Mouse (Mus musculus) limb, embryonic 11.5 days (tissue): Measurements from ENCODE around the gene Dnaja4. TPM values are rescaled to one million over a fixed set of nuclear protein-coding genes. Genes with fewer than 3 reads are reported as not detected.
A peak's percentile ranks its signal among the peaks of the same experiment; 100 is the strongest.

ENCODE experiments used
- ATAC-seq: fragments of 200-750 bp; cut with Nextera tagmentation; 2 replicates; pipeline ENCODE4 v1.8.0; 2017; ENCODE audit warnings: low read depth; ENCODE audit not compliant: insufficient number of reproducible peaks, low FRiP score, low TSS enrichment
- DNase-seq: peaks from one replicate; pipeline ENCODE4 v3.0.0-alpha.2; 2015; ENCODE audit warnings: low spot score
- H3K27ac ChIP-seq: fragments of 300-500 bp; sonication (generic); replicated peaks from 2 replicates; pipeline ENCODE4 v1.5.1; 2014; ENCODE audit warnings: low read depth, mild to moderate bottlenecking, low read length
- H3K27me3 ChIP-seq: fragments of 300-500 bp; sonication (generic); 2 replicates; pipeline ENCODE4 v1.6.1; 2014; ENCODE audit warnings: mild to moderate bottlenecking, low read length, mixed read lengths; ENCODE audit not compliant: control insufficient read depth, insufficient read depth
- H3K36me3 ChIP-seq: fragments of 300-500 bp; sonication (generic); 2 replicates; pipeline ENCODE4 v1.6.1; 2014; ENCODE audit warnings: mild to moderate bottlenecking, low read length, moderate library complexity, mixed read lengths; ENCODE audit not compliant: control insufficient read depth, insufficient read depth
- H3K4me1 ChIP-seq: fragments of 300-500 bp; sonication (generic); 2 replicates; pipeline ENCODE4 v1.6.1; 2014; ENCODE audit warnings: low read length, mixed read lengths; ENCODE audit not compliant: control insufficient read depth, insufficient read depth
- H3K4me2 ChIP-seq: fragments of 300-500 bp; sonication (generic); 2 replicates; pipeline ENCODE4 v1.6.1; 2014; ENCODE audit warnings: low read depth, mild to moderate bottlenecking, moderate library complexity; ENCODE audit not compliant: severe bottlenecking
- H3K4me3 ChIP-seq: fragments of 300-500 bp; sonication (generic); 2 replicates; pipeline ENCODE4 v1.5.1; 2014; ENCODE audit warnings: low read depth, low read length
- H3K9ac ChIP-seq: fragments of 300-500 bp; sonication (generic); 2 replicates; pipeline ENCODE4 v1.6.1; 2014; ENCODE audit warnings: mild to moderate bottlenecking, low read length
- H3K9me3 ChIP-seq: fragments of 300-500 bp; sonication (generic); 2 replicates; pipeline ENCODE4 v1.6.1; 2016; ENCODE audit warnings: low read length; ENCODE audit not compliant: control insufficient read depth
- WGBS: fragments of 180-500 bp; shearing (Covaris S2); extraction: QIAGEN DNeasy Blood & Tissue Kit; methylation state at CpG from one replicate; pipeline ENCODE4 v1.1.7; 2014; 5-methylcytosine and 5-hydroxymethylcytosine counted together
- polyA plus RNA-seq: library from polyadenylated mRNA; unstranded; fragments of >200 nt; fragmentation: Nextera tagmentation; extraction: Ambion mirVana; gene quantifications from 2 replicates; pipeline ENCODE4 v1.2.1, GENCODE M21; 2014

Dnaja4 gene
- polyA plus RNA-seq, 1 experiment from 2014 or later: 3.6 TPM

- ATAC-seq (no peak), DNase-seq (no peak)
- H3K4me3 ChIP-seq: no peak overlapping the region
- H3K9ac ChIP-seq: no peak overlapping the region
- WGBS: 94% methylated on average over 3 of the region's 3 CpGs
- H3K9me3 ChIP-seq: no peaks in the 10 kb centered on the region
- no peak overlapping the region for H3K4me2 ChIP-seq
- H3K4me1 ChIP-seq: no peaks in the 10 kb centered on the region; the same call in 1 of the 2 replicates
- H3K36me3 ChIP-seq: no peaks in the 10 kb centered on the region
- no peaks in the 10 kb centered on the region for H3K27me3 ChIP-seq
- H3K27ac ChIP-seq: no peak overlapping the region
Observed at GRCm38 (mm10) chr9:54666116-54666515, 32.6 kb upstream of the Dnaja4 start.

DNA sequence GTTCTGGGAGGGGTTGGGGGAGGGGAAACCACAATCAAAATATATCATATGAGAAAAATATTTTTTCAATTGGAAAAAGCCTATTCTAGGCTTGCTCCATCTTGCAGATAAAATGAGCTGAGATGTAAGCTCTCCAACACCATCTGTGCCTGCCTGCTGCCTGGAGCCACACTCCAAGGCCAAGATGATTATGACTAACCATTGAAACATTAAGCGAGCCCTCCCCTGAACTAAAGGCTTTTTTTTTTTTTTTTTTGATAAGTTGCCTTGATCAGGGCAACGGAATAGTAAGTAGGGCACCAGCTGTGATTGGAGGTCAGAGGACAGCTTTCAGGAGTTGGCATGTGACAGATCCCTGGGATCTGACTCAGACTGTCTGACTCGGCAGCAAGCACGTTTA, 30.2 kb upstream of the Dnaja4 start:
- Histone ChIP-seq H3K4me1 (no peaks in the 10 kb centered on the region), H3K36me3 (no peaks in the 10 kb centered on the region), H3K9ac (no peak overlapping the region), H3K27ac (no peak overlapping the region), H3K9me3 (no peaks in the 10 kb centered on the region), H3K27me3 (no peaks in the 10 kb centered on the region), H3K4me2 (no peak overlapping the region), H3K4me3 (no peak overlapping the region)
- DNase-seq: no peak
- 77% methylated on average over 4 of the region's 4 CpGs for WGBS
- no peak for ATAC-seq

DNA sequence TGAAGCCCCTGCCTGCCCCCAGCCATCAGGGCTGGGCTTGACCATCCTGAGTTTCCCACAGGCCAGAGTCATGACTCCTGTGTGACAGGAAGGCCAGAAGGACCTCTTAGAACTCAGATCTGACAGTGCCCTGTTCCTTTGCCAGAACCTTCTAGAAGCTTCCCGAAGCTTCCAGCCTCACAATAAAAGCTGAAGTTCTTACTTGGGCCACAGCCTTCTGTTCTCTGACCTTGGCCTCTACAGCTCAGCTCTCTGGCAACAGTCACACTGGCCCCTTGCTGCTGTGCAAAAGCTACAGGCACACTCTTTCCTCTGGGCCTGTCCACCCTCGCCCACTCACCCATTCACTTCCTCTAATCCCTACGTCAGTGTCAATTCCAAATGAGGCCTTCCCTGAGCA, 26.7 kb upstream of the Dnaja4 start:
- no peaks in the 10 kb centered on the region for H3K4me1 ChIP-seq
- no peaks in the 10 kb centered on the region for H3K9me3 ChIP-seq
- no peak overlapping the region for H3K27ac ChIP-seq
- no peak overlapping the region for H3K4me2 ChIP-seq
- H3K36me3 ChIP-seq: no peaks in the 10 kb centered on the region
- DNase-seq (no peak), ATAC-seq (no peak)
- no peaks in the 10 kb centered on the region for H3K27me3 ChIP-seq
- no peak overlapping the region for H3K9ac ChIP-seq
- WGBS: 84% methylated on average over 3 of the region's 3 CpGs
- H3K4me3 ChIP-seq: no peak overlapping the region

- WGBS: 91% methylated on average over 13 of the region's 13 CpGs
- H3K9me3 ChIP-seq: no peaks in the 10 kb centered on the region
- no peak overlapping the region for H3K9ac ChIP-seq
- DNase-seq (no peak), ATAC-seq (no peak)
- no peaks in the 10 kb centered on the region for H3K27me3 ChIP-seq
- H3K36me3 ChIP-seq: no peaks in the 10 kb centered on the region
- H3K4me2 ChIP-seq: no peak overlapping the region
- no peak overlapping the region for H3K27ac ChIP-seq
- H3K4me1 ChIP-seq: no peaks in the 10 kb centered on the region
- no peak overlapping the region for H3K4me3 ChIP-seq
Observed at GRCm38 (mm10) chr9:54673887-54674286, 24.8 kb upstream of the Dnaja4 start.

- Histone ChIP-seq H3K27ac (no peak overlapping the region), H3K9me3 (no peaks in the 10 kb centered on the region), H3K4me3 (peak overlapping the region; percentile 16; the same call in 1 of the 2 replicates), H3K9ac (peak overlapping the region; percentile 32; the same call in 1 of the 2 replicates), H3K27me3 (no peaks in the 10 kb centered on the region), H3K36me3 (no peaks in the 10 kb centered on the region), H3K4me2 (peak overlapping the region; percentile 49), H3K4me1 (no peaks in the 10 kb centered on the region)
- peak; percentile 90 for DNase-seq
- WGBS: 2% methylated on average over 14 of the region's 14 CpGs
- ATAC-seq: peak; percentile 73; the same call in 1 of the 2 replicates
Observed at GRCm38 (mm10) chr9:54676531-54676986, 22.1 kb upstream of the Dnaja4 start.

- Histone ChIP-seq H3K27me3 (no peaks in the 10 kb centered on the region), H3K4me2 (no peak overlapping the region), H3K27ac (no peak overlapping the region), H3K4me3 (no peak overlapping the region), H3K36me3 (no peaks in the 10 kb centered on the region), H3K4me1 (no peaks in the 10 kb centered on the region), H3K9me3 (no peaks in the 10 kb centered on the region), H3K9ac (no peak overlapping the region)
- 64% methylated on average over 2 of the region's 4 CpGs for WGBS
- no peak for DNase-seq
- ATAC-seq: no peak
Observed at GRCm38 (mm10) chr9:54682846-54683245, 15.8 kb upstream of the Dnaja4 start.

DNA sequence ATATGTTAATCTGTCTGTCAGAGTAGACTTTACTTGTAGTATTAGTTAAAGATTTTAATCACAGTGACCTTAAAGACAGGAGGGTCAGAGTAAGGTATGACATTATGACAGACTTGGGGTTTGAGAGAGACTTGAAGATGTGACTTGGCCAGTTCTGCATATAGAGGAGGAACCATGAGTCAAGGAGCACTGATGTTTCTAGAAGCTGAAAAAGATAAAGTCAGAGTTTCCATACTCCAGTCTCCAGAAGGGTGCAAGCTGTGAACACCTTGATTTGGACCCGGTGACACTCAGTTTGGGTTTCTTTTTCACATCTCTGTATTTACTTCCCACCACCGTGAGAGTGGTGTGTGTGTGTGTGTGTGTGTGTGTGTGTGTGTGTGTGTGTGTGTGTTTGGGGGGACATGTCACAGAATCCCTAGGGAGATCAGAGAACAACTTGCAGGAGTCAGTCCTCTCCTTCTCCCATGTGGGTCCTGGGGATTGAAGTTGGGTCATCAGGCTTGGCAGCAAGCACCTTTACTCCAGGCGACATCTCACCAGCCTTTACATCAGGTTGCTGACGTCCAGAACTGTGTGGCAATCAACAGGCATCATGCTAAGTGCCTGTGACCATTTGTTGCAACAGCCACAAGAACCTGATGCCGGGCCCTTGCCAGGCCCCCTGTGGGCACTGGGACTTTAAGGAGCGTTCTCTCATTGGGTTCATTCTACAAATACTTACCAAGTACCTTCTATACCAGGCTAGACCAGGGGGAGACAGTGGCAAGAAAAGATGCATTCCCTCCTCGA, 14.7 kb upstream of the Dnaja4 start:
- Histone ChIP-seq H3K27me3 (no peaks in the 10 kb centered on the region), H3K4me1 (no peaks in the 10 kb centered on the region), H3K4me2 (no peak overlapping the region), H3K9me3 (no peaks in the 10 kb centered on the region), H3K27ac (no peak overlapping the region), H3K9ac (no peak overlapping the region), H3K4me3 (no peak overlapping the region), H3K36me3 (no peaks in the 10 kb centered on the region)
- 73% methylated on average over 7 of the region's 7 CpGs for WGBS
- no peak for ATAC-seq
- DNase-seq: no peak

DNA sequence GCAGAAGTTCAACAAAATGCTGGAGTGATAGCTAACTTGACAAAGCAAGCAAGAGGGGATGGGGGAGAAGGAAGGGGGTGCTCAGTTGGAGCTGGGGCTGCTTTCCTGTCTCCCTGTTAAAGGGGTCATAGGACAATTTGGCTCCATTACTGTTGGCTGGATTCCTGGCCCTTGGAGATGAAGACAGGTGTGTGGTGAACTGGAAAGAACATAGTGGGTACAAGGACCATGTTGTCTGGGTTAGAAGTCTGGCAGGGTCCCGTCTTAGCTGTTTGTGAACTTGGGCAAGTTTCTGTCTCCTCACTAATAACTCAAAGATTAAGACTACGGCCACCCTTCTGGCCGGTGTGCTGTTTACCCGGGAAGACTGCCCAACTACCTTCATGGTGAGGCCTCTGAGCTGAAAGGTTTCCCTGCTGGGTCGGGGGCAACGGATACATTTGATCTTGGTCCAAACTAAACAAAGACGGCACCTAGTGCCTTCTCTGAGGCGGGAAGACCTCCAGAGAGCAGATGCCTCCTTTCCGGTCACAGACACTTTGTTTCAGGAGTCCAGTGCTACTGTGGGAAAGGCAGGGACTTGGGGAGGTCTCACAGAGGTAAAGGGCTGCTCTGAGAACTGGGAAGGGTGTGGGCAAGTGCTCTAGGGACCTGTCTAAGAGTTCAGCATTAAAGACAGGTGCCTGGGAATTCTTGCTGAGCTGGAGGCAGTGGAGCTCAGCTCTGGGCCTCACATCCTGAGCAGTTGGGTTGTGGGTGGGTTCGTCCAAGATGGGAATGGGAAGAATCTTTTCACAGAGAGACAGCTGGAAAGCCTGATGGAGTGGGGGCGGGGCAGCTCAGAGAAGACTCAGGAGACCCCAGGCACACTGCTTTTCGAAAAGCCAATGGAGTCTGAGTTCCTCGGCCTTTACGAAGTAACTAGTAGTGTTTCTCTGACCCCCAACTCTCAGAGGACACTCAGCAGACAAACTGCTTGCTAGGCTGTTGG, 11.1 kb upstream of the Dnaja4 start:
- Histone ChIP-seq H3K9me3 (no peaks in the 10 kb centered on the region), H3K9ac (no peak overlapping the region), H3K4me3 (no peak overlapping the region), H3K27ac (no peak overlapping the region), H3K4me1 (no peaks in the 10 kb centered on the region), H3K27me3 (no peaks in the 10 kb centered on the region), H3K4me2 (no peak overlapping the region), H3K36me3 (no peaks in the 10 kb centered on the region)
- ATAC-seq: no peak
- no peak for DNase-seq
- WGBS: 75% methylated on average over 14 of the region's 14 CpGs
